Mouse (Mus musculus): ENCODE measurements around the gene Sytl3.

GRCm38 (mm10) chr17:6776576-6776975 lies 117.7 kb downstream of the Sytl3 start:
- no peak for TF ChIP-seq GATA1 (IDR thresholded peaks at IDR 0.05; ENCODE audit: low read length)
- TF ChIP-seq TAL1 (IDR thresholded peaks at IDR 0.05; ENCODE audit: low read length), result no peak

All from erythroblast, embryonic 14.5 days (primary cell).